Mouse (Mus musculus) urinary bladder, adult 18-20 months (tissue): ENCODE data around the gene Megf6.

Source experiments
- DNase-seq, 2 experiments: peaks; one replicate each; pipeline ENCODE4 v3.0.0; 2022; ENCODE audit warnings: low spot score in 2 of 2, mixed read lengths in 2 of 2

Megf6 gene

GRCm38 (mm10) chr4:154170506-154171150 is at the start of gene Megf6:
TSS of gene Megf6 (plus strand) at chr4:154170730.
- DNase-seq, result peak; percentile 39 to 46

- no peak for DNase-seq
Observed at GRCm38 (mm10) chr4:154121800-154122199, 48.7 kb upstream of the Megf6 start.

DNA sequence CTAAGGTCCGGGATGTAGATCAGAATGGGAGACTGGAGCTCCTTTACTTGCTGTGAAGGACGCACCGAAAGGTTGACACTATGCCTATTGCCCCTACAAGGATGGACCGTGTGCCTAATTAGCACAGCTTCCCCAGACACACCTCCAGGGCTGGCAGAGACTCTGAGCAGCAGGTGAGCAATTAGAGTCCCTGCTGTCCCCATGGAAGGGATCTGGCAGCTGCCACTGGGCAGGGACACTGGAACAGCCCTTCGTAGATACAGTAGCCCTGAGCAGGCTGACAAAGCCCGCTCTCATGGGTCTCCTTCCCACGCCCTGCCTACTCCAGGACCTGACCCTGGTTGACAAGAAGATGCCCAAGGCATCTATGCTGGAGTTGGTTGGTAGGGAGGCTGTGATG is 48.2 kb upstream of the Megf6 start:
- DNase-seq, result no peak

DNA sequence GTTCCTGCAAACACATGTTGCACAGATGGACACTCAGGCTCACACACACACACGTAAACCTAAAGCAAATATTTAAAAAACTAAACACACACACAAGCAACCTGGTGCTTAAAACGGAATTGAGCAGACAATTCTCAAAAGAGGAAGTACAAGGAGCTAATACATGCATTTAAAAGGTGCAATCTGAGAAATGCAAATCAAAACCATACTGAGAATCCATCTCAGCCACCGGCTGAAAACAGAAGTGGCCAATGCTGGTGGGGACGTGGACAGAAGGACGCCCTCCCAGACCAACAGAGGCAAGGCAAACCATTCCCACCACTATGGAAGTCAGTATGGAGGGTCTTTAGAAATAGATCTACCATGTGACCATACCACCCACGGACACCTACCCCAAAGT is 47.0 kb upstream of the Megf6 start:
- no peak for DNase-seq

- no peak for DNase-seq
Observed at GRCm38 (mm10) chr4:154125202-154125601, 45.3 kb upstream of the Megf6 start.

GRCm38 (mm10) chr4:154127273-154127672 is 43.3 kb upstream of the Megf6 start:
- no peak for DNase-seq

DNA sequence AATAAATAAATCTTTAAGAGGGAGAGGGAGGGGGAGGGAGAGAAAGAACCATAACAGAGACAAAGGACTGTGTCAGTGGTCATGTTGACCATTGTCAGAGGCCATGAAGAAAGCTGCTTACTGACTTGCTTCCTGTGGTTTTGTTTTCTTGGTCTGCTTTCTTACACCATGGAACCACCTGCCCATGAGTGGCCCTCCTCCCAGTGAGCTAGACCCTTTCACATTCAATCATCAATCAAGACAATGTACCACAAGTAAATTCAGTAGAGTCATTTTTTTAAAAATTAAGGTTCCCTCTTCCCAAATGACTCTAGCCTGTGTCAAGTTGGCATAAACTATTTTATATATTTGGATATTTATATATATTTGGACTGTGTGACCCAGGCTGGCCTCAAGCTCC is 40.6 kb upstream of the Megf6 start:
- DNase-seq, result no peak

- no peak for DNase-seq
Observed at GRCm38 (mm10) chr4:154131894-154132293, 38.6 kb upstream of the Megf6 start.

DNA sequence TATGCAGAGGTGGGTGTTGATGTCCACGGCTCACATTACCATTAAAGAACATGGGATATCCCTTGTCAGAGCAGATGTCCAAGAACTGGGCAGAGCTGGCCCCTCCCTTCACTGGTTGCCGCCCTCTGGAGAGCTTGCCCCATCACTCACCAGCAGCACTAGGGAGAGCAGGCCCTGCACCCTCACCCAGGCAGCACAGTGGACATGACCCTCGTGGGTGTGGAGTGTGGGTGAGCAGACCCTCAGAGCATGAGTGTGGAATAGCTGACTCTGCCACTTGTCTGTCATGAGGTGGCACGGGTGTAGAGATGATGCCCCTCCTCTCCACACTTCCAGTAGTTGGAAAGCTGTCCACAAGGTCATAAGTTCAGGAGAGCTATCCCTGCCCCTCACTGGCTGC is 35.7 kb upstream of the Megf6 start:
- no peak for DNase-seq

DNA sequence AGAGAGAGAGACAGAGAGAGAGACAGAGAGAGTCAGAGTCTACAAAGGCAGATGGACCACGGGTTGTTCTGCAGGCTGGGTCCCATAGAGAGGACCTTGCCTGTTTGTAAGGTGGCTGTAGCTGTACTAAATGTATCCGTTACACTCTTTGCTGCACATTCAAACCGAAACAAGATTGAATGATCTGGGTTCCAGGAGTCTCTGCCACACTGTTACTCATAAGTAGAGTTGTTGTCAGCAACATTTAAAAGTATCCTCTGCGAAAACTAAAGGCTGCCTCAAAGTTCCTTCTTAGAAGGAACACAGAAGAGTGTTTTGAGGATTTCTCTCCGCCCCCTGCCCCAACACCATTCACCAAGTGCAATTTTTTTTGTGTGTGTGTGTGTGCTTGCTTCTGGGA is 33.4 kb upstream of the Megf6 start:
- DNase-seq, result no peak

DNA sequence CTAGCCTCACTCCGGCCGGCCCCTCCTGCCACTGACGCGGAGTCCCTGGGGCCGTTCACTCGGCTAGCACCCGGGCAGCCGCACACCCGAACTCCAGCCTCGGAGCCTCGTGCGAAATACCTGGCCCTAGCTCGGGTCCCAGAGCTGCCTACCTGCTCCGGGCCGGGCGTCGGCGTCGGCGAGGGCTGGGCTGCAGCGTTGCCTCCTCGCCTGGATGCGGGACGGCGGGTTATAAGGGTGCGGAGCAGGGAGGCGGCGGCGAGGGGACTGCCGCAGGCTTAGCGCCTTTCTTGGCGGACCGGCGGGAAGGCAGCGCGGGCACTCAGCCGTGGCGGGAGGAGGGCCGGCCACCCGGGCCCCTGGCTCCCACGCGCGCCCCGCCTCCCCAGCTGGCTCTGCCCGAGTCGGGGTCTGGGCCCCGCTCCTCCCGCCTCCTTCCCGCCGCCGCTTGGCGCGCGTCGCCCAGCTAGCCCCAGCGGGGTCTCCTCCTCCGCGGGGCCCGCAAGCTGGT is 30.8 kb upstream of the Megf6 start:
- DNase-seq, result peak in 1 of 2 experiments; percentile 22

GRCm38 (mm10) chr4:154140182-154140212 is 30.5 kb upstream of the Megf6 start, which contains the start of gene Trp73:
TSS of gene Trp73 (minus strand) at chr4:154140208.
- DNase-seq, result no peak

- peak in 1 of 2 experiments; percentile 19 for DNase-seq
Observed at GRCm38 (mm10) chr4:154140213-154141008, 30.1 kb upstream of the Megf6 start.

DNA sequence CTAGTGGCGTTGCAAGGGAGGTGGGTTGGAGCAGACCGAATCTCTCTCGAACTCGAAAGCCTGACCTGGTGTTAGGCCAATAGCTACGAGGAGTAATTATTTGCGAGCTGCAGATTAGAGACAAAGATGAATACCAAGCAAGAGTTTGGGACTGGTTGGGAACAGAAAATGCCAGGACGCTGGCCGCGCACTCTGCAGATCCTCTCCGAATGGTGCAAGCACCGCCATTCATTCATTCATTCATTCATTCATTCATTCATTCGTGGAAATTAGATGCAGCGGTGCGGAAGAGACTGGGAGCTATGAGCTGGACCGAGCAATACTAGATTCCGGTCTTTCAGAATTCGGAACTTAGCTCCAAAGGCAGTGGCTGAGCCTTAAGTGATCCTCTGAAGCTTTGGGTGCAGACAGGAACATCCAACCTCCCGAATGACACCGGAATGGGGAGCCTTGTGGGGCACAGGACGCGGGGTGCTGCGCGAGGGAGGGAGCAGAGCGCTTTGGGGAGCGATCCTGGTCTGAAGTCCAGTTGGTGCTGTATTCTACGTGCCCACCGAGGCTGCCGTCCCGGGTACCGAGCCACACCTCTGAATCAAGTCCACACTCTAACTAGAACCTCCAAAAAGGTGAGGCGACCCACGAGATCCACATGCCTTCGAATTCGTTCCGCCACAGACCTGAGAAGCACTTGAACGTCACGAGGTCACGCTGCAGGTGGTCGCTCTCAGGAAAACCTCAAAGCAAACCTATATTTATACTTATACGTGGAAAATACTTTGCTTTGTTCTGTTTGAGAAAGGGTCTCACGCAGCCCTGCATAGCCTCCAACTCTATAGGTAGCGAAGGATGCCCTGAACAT is 29.3 kb upstream of the Megf6 start:
- peak in 1 of 2 experiments; percentile 26 for DNase-seq

- peak; percentile 82 to 88 for DNase-seq
Observed at GRCm38 (mm10) chr4:154142211-154143040, 28.1 kb upstream of the Megf6 start, which contains the start of gene Wrap73. TSS of gene Wrap73 (plus strand) at chr4:154142372.

- no peak for DNase-seq
Observed at GRCm38 (mm10) chr4:154144712-154145111, 25.8 kb upstream of the Megf6 start.

DNA sequence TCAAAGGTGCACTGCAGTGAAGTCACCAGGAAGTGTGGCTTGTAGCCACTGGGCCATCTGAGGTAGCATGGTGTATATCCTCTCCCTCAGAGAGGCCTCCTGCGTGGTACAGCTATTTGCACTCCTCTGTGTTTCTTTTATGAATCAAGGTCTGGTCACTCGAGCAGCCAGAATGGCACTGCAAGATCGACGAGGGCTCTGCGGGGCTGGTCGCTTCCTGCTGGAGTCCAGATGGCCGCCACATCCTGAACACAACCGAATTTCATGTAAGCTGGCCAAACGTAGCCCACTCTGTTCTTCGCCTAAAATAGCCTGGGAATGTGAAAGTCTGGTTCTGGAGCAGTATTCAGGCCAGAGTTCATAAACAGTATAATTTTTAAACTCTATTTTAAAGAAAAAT is 24.2 kb upstream of the Megf6 start:
- DNase-seq, result no peak

GRCm38 (mm10) chr4:154154104-154154503 is 16.4 kb upstream of the Megf6 start:
- DNase-seq, result no peak

DNA sequence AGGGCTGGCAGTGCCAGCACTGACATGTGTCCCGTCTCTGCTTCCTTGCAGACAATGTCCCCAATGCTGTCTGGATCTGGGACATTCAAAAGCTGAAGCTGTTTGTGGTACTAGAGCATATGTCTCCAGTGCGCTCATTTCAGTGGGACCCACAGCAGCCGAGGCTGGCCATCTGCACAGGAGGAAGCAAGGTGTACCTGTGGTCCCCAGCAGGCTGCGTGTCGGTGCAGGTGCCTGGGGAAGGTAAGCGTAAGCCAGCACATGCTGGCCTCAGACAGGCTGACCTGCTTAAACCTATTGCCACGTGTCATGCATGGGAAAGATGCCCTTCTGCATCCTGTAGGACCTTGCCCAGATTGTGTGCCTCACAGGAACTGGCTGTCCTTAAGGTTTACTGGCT is 14.5 kb upstream of the Megf6 start:
- DNase-seq, result no peak

GRCm38 (mm10) chr4:154157970-154158662 is 12.4 kb upstream of the Megf6 start:
- DNase-seq, result no peak

DNA sequence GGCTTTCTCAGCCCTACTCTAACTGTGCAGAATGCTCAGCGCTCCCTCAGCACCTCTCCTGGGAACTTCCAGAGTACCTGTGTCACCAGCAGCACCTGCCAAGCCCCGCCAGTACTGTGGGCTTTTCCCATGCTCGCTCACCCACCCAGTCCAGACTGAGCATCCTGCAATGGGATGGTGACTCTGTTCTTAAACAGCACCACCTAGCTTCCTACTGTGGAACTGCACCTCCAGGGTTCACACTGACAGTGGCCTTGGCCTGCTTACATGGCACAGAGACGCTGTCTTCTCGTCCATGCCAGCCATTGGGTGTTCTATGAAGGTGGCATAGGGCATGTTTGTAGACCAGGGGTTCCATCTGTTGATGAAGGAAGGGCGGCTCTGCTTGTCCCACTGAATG is 11.5 kb upstream of the Megf6 start:
- DNase-seq, result peak; percentile 57 to 68
